Mouse (Mus musculus) forebrain, embryonic 14.5 days (tissue): ENCODE data around the gene Gm38655. TPM values are rescaled to one million over a fixed set of nuclear protein-coding genes. Genes with fewer than 3 reads are reported as not detected.
"Not testable (repeated sequence)": the region's sequence is repeated elsewhere in the genome, so short reads cannot be mapped to it uniquely, and the experiment has no call there.

ENCODE experiments used
- ATAC-seq: fragments of 200-750 bp; cut with Nextera tagmentation; 2 replicates; pipeline ENCODE4 v1.8.0; 2017; ENCODE audit warnings: mild to moderate bottlenecking, moderate library complexity
- DNase-seq: peaks from one replicate; pipeline ENCODE4 v3.0.0-alpha.2; 2015; ENCODE audit warnings: low spot score
- H3K27ac ChIP-seq: fragments of 300-500 bp; sonication (generic); 2 replicates; pipeline ENCODE4 v1.5.1; 2014; ENCODE audit warnings: low read depth, mild to moderate bottlenecking, control low read depth, low read length, moderate library complexity
- H3K27me3 ChIP-seq: fragments of 300-500 bp; sonication (generic); replicated peaks from 2 replicates; pipeline ENCODE4 v1.6.1; 2014; ENCODE audit warnings: low read length, control low read depth, mixed read lengths; ENCODE audit not compliant: control insufficient read depth, insufficient read depth
- H3K36me3 ChIP-seq: fragments of 300-500 bp; sonication (generic); 2 replicates; pipeline ENCODE4 v1.6.1; 2014; ENCODE audit warnings: low read length, control low read depth; ENCODE audit not compliant: control insufficient read depth, insufficient read depth
- H3K4me1 ChIP-seq: fragments of 300-500 bp; sonication (generic); 2 replicates; pipeline ENCODE4 v1.6.1; 2014; ENCODE audit warnings: antibody characterized with exemption, low read length, control low read depth; ENCODE audit not compliant: control insufficient read depth, insufficient read depth
- H3K4me2 ChIP-seq: fragments of 300-500 bp; sonication (generic); 2 replicates; pipeline ENCODE4 v1.6.1; 2014; ENCODE audit warnings: mild to moderate bottlenecking, control low read depth, low read length
- H3K4me3 ChIP-seq: fragments of 300-500 bp; sonication (generic); 2 replicates; pipeline ENCODE4 v1.5.1; 2014; ENCODE audit warnings: low read depth, low read length, control low read depth
- H3K9ac ChIP-seq: fragments of 300-500 bp; sonication (generic); 2 replicates; pipeline ENCODE4 v1.6.1; 2014; ENCODE audit warnings: mild to moderate bottlenecking, low read length, control low read depth, moderate library complexity
- H3K9me3 ChIP-seq: fragments of 300-500 bp; sonication (generic); replicated peaks from 2 replicates; pipeline ENCODE4 v1.6.1; 2016; ENCODE audit warnings: low read length, control low read depth, mixed read lengths; ENCODE audit not compliant: control insufficient read depth
- WGBS: fragments of 180-500 bp; shearing (Covaris S2); extraction: QIAGEN DNeasy Blood & Tissue Kit; methylation state at CpG from one replicate; pipeline ENCODE4 v1.1.7; 2014; 5-methylcytosine and 5-hydroxymethylcytosine counted together
- polyA plus RNA-seq: library from polyadenylated mRNA; unstranded; fragments of >200 nt; fragmentation: Nextera tagmentation; extraction: Ambion mirVana; gene quantifications from 2 replicates; pipeline ENCODE4 v1.2.1, GENCODE M21; 2014

Gm38655 gene
- polyA plus RNA-seq, result not detected in 2 replicates

GRCm38 (mm10) chr17:25175411-25175810, at the start of gene Gm38655:
Gene Gm38655, minus strand, starts transcription at chr17:25175471.
- H3K4me1 ChIP-seq, result no peaks in the 10 kb centered on the region
- H3K4me2 ChIP-seq, result no peak within 1 kb of the TSS
- H3K4me3 ChIP-seq, result no peak within 1 kb of the TSS
- no peaks in the 10 kb centered on the region for H3K9me3 ChIP-seq
- no peak within 1 kb of the TSS for H3K9ac ChIP-seq
- no peak for DNase-seq
- H3K36me3 ChIP-seq, result no peaks in the 10 kb centered on the region
- ATAC-seq, result no peak
- no peaks in the 10 kb centered on the region for H3K27me3 ChIP-seq
- no peak within 1 kb of the TSS for H3K27ac ChIP-seq
- 72% methylated on average over 9 of the region's 9 CpGs for WGBS

DNA sequence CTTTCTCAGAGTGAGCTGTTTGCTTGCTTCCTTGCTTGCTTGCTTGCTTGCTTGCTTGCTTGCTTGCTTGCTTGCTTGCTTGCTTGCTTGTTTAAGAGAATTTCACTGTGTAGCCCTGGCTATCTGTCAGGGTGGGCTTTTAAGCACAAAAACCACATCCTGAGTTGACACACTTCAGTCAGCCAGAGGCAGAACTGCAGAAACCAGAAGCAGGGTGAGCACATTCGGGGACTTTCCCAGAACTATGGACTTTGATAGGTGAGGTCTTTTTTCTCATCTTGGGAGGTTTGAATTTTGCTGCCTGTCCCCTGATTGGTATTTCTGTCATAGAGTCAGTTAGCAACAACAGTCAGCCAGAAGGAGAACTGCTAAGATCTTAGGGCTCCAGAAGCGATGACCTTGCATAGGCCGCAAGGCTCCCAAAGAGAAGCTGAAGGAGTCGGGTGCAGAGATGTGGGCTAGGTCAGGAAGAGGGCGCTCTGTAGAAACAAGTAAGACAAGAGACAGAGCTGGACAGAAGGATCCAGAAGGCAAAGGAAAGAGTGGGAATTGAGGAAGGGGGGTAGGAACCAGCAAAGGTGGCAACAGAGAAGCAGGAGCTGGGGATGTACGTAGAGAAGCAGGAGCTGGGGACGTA, 49.4 kb upstream of the Gm38655 start:
- Histone ChIP-seq H3K4me3 (no peak overlapping the region), H3K4me1 (no peaks in the 10 kb centered on the region), H3K36me3 (peaks cover 26% of the 10 kb centered on the region), H3K9me3 (no peaks in the 10 kb centered on the region), H3K27me3 (no peaks in the 10 kb centered on the region), H3K4me2 (no peak overlapping the region), H3K9ac (no peak overlapping the region), H3K27ac (no peak overlapping the region)
- no peak for DNase-seq
- no peak for ATAC-seq
- 91% methylated on average over 7 of the region's 7 CpGs for WGBS

GRCm38 (mm10) chr17:25222951-25223601, 47.8 kb upstream of the Gm38655 start:
- Histone ChIP-seq H3K9ac (no peak overlapping the region), H3K27me3 (no peaks in the 10 kb centered on the region), H3K4me1 (no peaks in the 10 kb centered on the region), H3K9me3 (no peaks in the 10 kb centered on the region), H3K36me3 (peaks cover 28% of the 10 kb centered on the region), H3K4me3 (no peak overlapping the region), H3K4me2 (peak overlapping the region; percentile 53; the same call in 1 of the 2 replicates), H3K27ac (0 out of 2 replicates have a peak overlapping the region, but pooled peaks have one; percentile 9)
- DNase-seq (no peak), ATAC-seq (no peak)
- 27% methylated on average over 6 of the region's 6 CpGs for WGBS

DNA sequence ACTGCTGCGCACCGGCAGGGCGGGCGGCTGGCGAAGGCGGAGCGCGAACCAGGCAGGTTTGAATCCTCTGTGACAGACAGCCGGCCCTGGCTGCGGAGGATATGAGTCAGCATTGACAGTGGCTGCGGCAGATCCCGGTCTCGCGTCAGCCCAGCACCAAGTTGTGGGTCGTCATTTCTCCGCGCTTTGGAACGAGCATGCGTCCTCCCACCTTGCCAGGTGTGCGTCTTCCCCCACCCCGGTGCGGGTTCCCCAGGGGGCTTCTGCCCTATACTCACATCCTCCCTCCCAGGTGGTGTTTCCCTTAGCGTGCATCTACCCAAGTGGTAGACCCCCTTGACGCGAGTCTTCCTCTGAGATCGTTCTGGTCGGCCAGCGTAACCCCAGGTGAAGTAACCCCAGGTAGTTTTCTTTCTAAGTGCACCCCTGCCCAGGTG, 47.3 kb upstream of the Gm38655 start:
- not testable (repeated sequence) for DNase-seq, H3K27me3 ChIP-seq, H3K9ac ChIP-seq, H3K9me3 ChIP-seq, H3K4me1 ChIP-seq
- Histone ChIP-seq H3K27ac (0 out of 2 replicates have a peak overlapping the region, but pooled peaks have one; percentile 9), H3K4me3 (peak overlapping the region; percentile 24; the same call in 1 of the 2 replicates), H3K4me2 (peak overlapping the region; percentile 53), H3K36me3 (peaks cover 25% of the 10 kb centered on the region)
- 8% methylated on average over 13 of the region's 28 CpGs for WGBS
- peak; percentile 93 for ATAC-seq

GRCm38 (mm10) chr17:25221821-25222503, 46.7 kb upstream of the Gm38655 start:
- Histone ChIP-seq H3K4me2 (peak overlapping the region; percentile 53), H3K9me3 (no peaks in the 10 kb centered on the region), H3K4me3 (peak overlapping the region; percentile 24), H3K36me3 (peaks cover 23% of the 10 kb centered on the region), H3K27ac (no peak overlapping the region; the same call in 1 of the 2 replicates), H3K4me1 (no peaks in the 10 kb centered on the region), H3K9ac (peak overlapping the region; percentile 60), H3K27me3 (no peaks in the 10 kb centered on the region)
- ATAC-seq (peak; percentile 88), DNase-seq (peak; percentile 44)
- 1% methylated on average over 25 of the region's 30 CpGs for WGBS

GRCm38 (mm10) chr17:25220746-25221145, 45.5 kb upstream of the Gm38655 start:
- no peak for ATAC-seq
- WGBS, result 83% methylated on average over 1 of the region's 1 CpGs
- Histone ChIP-seq H3K4me1 (no peaks in the 10 kb centered on the region), H3K4me2 (no peak overlapping the region), H3K36me3 (peaks cover 27% of the 10 kb centered on the region), H3K9me3 (no peaks in the 10 kb centered on the region), H3K27me3 (no peaks in the 10 kb centered on the region), H3K9ac (no peak overlapping the region), H3K27ac (no peak overlapping the region), H3K4me3 (no peak overlapping the region)
- DNase-seq, result no peak

DNA sequence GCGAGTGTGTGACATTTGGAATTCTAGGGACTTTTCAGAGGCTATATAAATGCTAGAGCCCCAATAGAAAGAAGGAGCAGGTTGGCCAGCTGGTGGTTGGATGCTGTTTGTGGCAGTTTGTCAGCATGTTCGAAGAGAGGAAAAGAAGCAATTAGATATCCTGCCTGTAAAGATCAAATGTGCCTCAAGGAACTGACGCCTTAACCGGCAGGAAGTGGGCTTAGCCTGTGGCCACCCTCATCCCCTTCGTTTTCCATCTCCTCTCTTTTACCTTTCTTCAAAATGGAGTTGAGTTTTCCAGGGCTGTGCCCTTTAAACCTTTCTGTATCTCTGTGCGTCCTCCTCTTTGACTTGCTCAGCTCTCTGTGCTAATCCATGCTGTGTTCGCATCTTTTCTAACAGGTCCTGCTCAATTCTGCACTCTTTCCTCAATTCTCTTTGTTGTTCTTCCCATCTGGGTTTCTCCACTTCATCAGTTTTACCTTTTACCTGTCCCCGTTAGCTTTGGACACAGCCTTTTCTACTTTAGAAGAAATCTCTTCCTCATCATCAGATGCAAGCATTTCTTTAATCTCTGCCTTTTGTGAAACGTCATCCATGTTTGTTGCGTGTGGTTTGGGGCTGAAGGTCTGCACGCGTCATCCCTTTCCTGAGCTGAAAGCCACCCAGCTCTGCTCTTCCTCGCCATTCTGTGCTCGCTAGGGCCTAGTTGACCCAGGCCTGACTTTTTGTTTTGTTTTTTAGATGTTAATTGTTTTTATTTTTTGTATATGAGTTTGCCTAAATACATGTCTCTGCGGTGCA, 44.4 kb upstream of the Gm38655 start:
- no peak overlapping the region for H3K4me2 ChIP-seq
- H3K4me1 ChIP-seq, result no peaks in the 10 kb centered on the region
- no peaks in the 10 kb centered on the region for H3K27me3 ChIP-seq
- no peak overlapping the region for H3K4me3 ChIP-seq
- no peak for DNase-seq
- WGBS, result 95% methylated on average over 15 of the region's 15 CpGs
- H3K27ac ChIP-seq, result no peak overlapping the region
- no peak overlapping the region for H3K9ac ChIP-seq
- peaks cover 37% of the 10 kb centered on the region for H3K36me3 ChIP-seq
- H3K9me3 ChIP-seq, result no peaks in the 10 kb centered on the region
- no peak for ATAC-seq

- no peak for ATAC-seq
Observed at GRCm38 (mm10) chr17:25218967-25219366, 43.7 kb upstream of the Gm38655 start.

More at GRCm38 (mm10) chr17:25218967-25219366, 43.7 kb upstream of the Gm38655 start:
- no peak overlapping the region for H3K4me3 ChIP-seq
- WGBS, result 91% methylated on average over 9 of the region's 9 CpGs
- no peak for DNase-seq
- H3K36me3 ChIP-seq, result peaks cover 44% of the 10 kb centered on the region
- H3K27me3 ChIP-seq, result no peaks in the 10 kb centered on the region
- no peak overlapping the region for H3K9ac ChIP-seq
- no peak overlapping the region for H3K27ac ChIP-seq
- H3K4me2 ChIP-seq, result no peak overlapping the region
- H3K9me3 ChIP-seq, result no peaks in the 10 kb centered on the region
- H3K4me1 ChIP-seq, result no peaks in the 10 kb centered on the region
